11 mouse cellular contexts compared by ENCODE assay signal in the genomic region with DNA sequence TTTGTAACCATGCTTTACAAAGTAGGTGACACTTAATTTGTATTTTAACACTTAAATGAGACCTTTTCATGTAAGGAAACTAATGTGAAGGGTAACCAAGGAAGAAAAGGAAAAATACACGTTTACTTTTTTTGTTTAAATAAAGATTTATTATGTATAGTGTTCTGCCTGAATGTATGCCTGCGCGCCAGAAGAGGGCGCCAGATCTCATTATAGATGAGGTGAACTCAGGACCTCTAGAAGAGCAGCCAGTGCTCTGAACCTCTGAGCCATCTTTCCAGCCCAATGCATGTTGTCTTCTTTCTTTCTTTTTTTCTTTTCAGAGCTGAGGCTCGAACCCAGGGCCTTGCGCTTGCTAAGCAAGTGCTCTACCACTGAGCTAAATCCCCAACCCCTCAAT. TPM values are rescaled to one million over a fixed set of nuclear protein-coding genes. Genes with fewer than 3 reads are reported as not detected.
DNase-seq lines count a peak whose midpoint lies in the region; ATAC-seq and TF ChIP-seq lines count a peak whose summit lies in the region.
"Had no signal": no experiment of that assay in that cellular context is flagged by ENCODE, and none has a peak within 500 bp of the region (broad histone marks: within the 10 kb centered on the region; RNA-seq: fewer than 3 reads in every experiment).

No protein-coding gene starts in this region.

- H3K36me3 ChIP-seq in heart, adult 2 months (ENCODE audit: control insufficient read depth, insufficient read depth, low read length) = no peaks in the 10 kb centered on the region
- H3K36me3 ChIP-seq in MEL (ENCODE audit: control insufficient read depth in 1 of 2, insufficient read depth in 2 of 2, low read length in 2 of 2) = no peaks in the 10 kb centered on the region
- H3K36me3 ChIP-seq: embryonic facial prominence, embryonic 15.5 days; limb, embryonic 15.5 days had no signal

- no peak for TF ChIP-seq POLR2A in heart, adult 2 months (IDR thresholded peaks at IDR 0.05; ENCODE audit: insufficient read depth, low read depth, low read length)
- no peak for TF ChIP-seq POLR2A in MEL (IDR thresholded peaks at IDR 0.05; ENCODE audit: control insufficient read depth in 1 of 2, insufficient read depth in 1 of 2, low read depth in 1 of 2, low read length in 2 of 2, poor library complexity in 1 of 2)

- TF ChIP-seq CTCF in heart, adult 2 months (IDR thresholded peaks at IDR 0.05) = peak; percentile 73
- TF ChIP-seq CTCF in MEL (IDR thresholded peaks at IDR 0.05 in 2 of 3, conservative IDR thresholded peaks at IDR 0.05 in 1 of 3; ENCODE audit: control insufficient read depth in 1 of 3, insufficient read depth in 1 of 3, low read depth in 2 of 3, low read length in 3 of 3, poor library complexity in 1 of 3, severe bottlenecking in 1 of 3) = peak; percentile 47 to 71 (median 63)

- no peak overlapping the region for H3K27ac ChIP-seq in heart, adult 2 months
- no peak overlapping the region for H3K27ac ChIP-seq in MEL (ENCODE audit: control insufficient read depth, low read depth, low read length)
- H3K27ac ChIP-seq: embryonic facial prominence, embryonic 15.5 days; limb, embryonic 15.5 days had no signal

- H3K9me3 ChIP-seq in MEL (replicated peaks; ENCODE audit: insufficient read depth, low read length) = no peaks in the 10 kb centered on the region
- H3K9me3 ChIP-seq: embryonic facial prominence, embryonic 15.5 days; limb, embryonic 15.5 days had no signal

- no peaks in the 10 kb centered on the region for H3K79me2 ChIP-seq in heart, adult 2 months (replicated peaks; ENCODE audit: control insufficient read depth, insufficient read depth, low read length)
- H3K79me2 ChIP-seq in MEL (ENCODE audit: control insufficient read depth, insufficient read depth, low read length, poor library complexity) = no peaks in the 10 kb centered on the region

- intact Hi-C loops in heart, adult 2 months (cut with DNase I) = no loop called here
- intact Hi-C loops in heart, postnatal 25 days (cut with DNase I) = loop anchor here (5.0 kb wide), 1 partner anchor 265 kb away; no protein-coding TSS in a partner anchor

- H3K4me1 ChIP-seq in heart, adult 2 months (ENCODE audit: control insufficient read depth, insufficient read depth, low read length) = no peaks in the 10 kb centered on the region
- no peaks in the 10 kb centered on the region for H3K4me1 ChIP-seq in MEL (ENCODE audit: control insufficient read depth in 1 of 2, insufficient read depth in 2 of 2, low read length in 2 of 2)
- H3K4me1 ChIP-seq: embryonic facial prominence, embryonic 15.5 days; limb, embryonic 15.5 days had no signal

- DNase-seq in heart, adult 2 months = peak; percentile 3 to 26
- DNase-seq in heart, postnatal 25 days (ENCODE audit: low spot score) = no peak
- peak; percentile 45 for DNase-seq in 416B (ENCODE audit: low read depth)
- peak; percentile 54 for DNase-seq in MEL (ENCODE audit: low read depth, low spot score)
- peak; percentile 32 for DNase-seq in retina, postnatal 1 day
- no peak for DNase-seq in spleen, adult 12 weeks (ENCODE audit: low spot score)

- WGBS in heart, adult 2 months = 23% methylated on average over 6 of the region's 6 CpGs

- no peak overlapping the region for H3K4me3 ChIP-seq in heart, adult 2 months
- H3K4me3 ChIP-seq in MEL (ENCODE audit: control insufficient read depth in 1 of 2, insufficient read depth in 1 of 2, low read depth in 2 of 2, low read length in 2 of 2) = no peak overlapping the region
- H3K4me3 ChIP-seq: embryonic facial prominence, embryonic 15.5 days; limb, embryonic 15.5 days had no signal

- peak; percentile 72 for TF ChIP-seq RAD21 in MEL (IDR thresholded peaks at IDR 0.05; ENCODE audit: low read depth, low read length)

- TF ChIP-seq EP300 in heart, adult 2 months (IDR thresholded peaks at IDR 0.05; ENCODE audit: insufficient read depth, low read depth, low read length) = no peak
- TF ChIP-seq EP300 in MEL (IDR thresholded peaks at IDR 0.05; ENCODE audit: low read depth in 1 of 2, low read length in 2 of 2) = no peak

- H3K27me3 ChIP-seq in heart, adult 2 months (ENCODE audit: control insufficient read depth, insufficient read depth, low read length) = no peaks in the 10 kb centered on the region
- no peaks in the 10 kb centered on the region for H3K27me3 ChIP-seq in MEL (ENCODE audit: control insufficient read depth in 1 of 2, insufficient read depth in 2 of 2, low read length in 2 of 2)
- H3K27me3 ChIP-seq: embryonic facial prominence, embryonic 15.5 days; limb, embryonic 15.5 days had no signal

- peak; percentile 43 for ATAC-seq in inflammation-experienced regulatory T-cells, adult 6 months
- no peak for ATAC-seq in frontal cortex, adult (ENCODE audit: low TSS enrichment)

- no peak overlapping the region for H3K9ac ChIP-seq in heart, adult 2 months (ENCODE audit: low read depth, low read length)
- H3K9ac ChIP-seq in MEL (ENCODE audit: control insufficient read depth, low read depth, low read length, poor library complexity, severe bottlenecking) = no peak overlapping the region
- H3K9ac ChIP-seq: embryonic facial prominence, embryonic 15.5 days; limb, embryonic 15.5 days had no signal

TF ChIP-seq in MEL, 35 proteins besides CTCF, POLR2A, EP300 and RAD21:
- TF ChIP-seq BHLHE40 (IDR thresholded peaks at IDR 0.05; ENCODE audit: borderline replicate concordance, low read depth, low read length) (no peak), SMC3 (IDR thresholded peaks at IDR 0.05; ENCODE audit: low read depth, low read length) (peak; percentile 81), ZC3H11A (IDR thresholded peaks at IDR 0.05; ENCODE audit: low read depth, low read length) (peak; percentile 61), GATA1 (IDR thresholded peaks at IDR 0.05; ENCODE audit: low read depth, low read length) (no peak)

RNA-seq across cellular contexts. Expression of gene Gm648, which starts 23.1 kb away (rescaled TPM):
- not detected for total RNA-seq in heart, adult 2 months (2021)
- not detected in 2 replicates for polyA plus RNA-seq in heart, adult 2 months (2012; rRNA removed)
- total RNA-seq in heart, postnatal 25 days (2021) = not detected
- total RNA-seq in MEL (2012; rRNA removed) = not detected in 2 replicates
- under 1 TPM in 1 of 2 experiments, not detected in 1; 0.08 TPM for polyA plus RNA-seq in MEL (2012; ENCODE audit: insufficient read depth in 1 of 2, insufficient read length in 2 of 2, low read depth in 1 of 2, low replicate concordance in 2 of 2, missing spikeins in 1 of 2)
- not detected for polyA plus RNA-seq in inflammation-experienced regulatory T-cells, adult 6 months (2017; shearing (Covaris generic))
- polyA plus RNA-seq: limb, embryonic 15.5 days; spleen, adult 2 months had no signal

RNA-seq across cellular contexts. Expression of gene Mmgt1, which starts 25.4 kb away (rescaled TPM):
- 10 to 100 TPM; 28.4 to 32.6 TPM for total RNA-seq in heart, adult 2 months (2021)
- polyA plus RNA-seq in heart, adult 2 months (2012; rRNA removed) = 12.1 and 26.4 TPM in 2 replicates
- total RNA-seq in heart, postnatal 25 days (2021) = 10 to 100 TPM; 29.9 to 33.3 TPM
- 18.1 and 22.6 TPM in 2 replicates for total RNA-seq in MEL (2012; rRNA removed)
- polyA plus RNA-seq in MEL (2012; ENCODE audit: insufficient read depth in 1 of 2, insufficient read length in 2 of 2, low read depth in 1 of 2, low replicate concordance in 2 of 2, missing spikeins in 1 of 2) = 10 to 100 TPM; 16.9 to 45.6 TPM
- polyA plus RNA-seq in inflammation-experienced regulatory T-cells, adult 6 months (2017; shearing (Covaris generic)) = 1 to 10 TPM; 5.7 to 7.3 (median 6.3) TPM

RNA-seq across cellular contexts. Expression of gene Slc9a6, which starts 37.1 kb away (rescaled TPM):
- 10 to 100 TPM; 22.2 to 22.4 TPM for total RNA-seq in heart, adult 2 months (2021)
- 12.6 and 15.8 TPM in 2 replicates for polyA plus RNA-seq in heart, adult 2 months (2012; rRNA removed)
- total RNA-seq in heart, postnatal 25 days (2021) = 10 to 100 TPM; 20.7 to 23.0 TPM
- 11.4 and 11.5 TPM in 2 replicates for total RNA-seq in MEL (2012; rRNA removed)
- 10 to 100 TPM in 1 of 2 experiments, not detected in 1; 12.6 TPM for polyA plus RNA-seq in MEL (2012; ENCODE audit: insufficient read depth in 1 of 2, insufficient read length in 2 of 2, low read depth in 1 of 2, low replicate concordance in 2 of 2, missing spikeins in 1 of 2)
- 10 to 100 TPM in 1 of 3 experiments, 1 to 10 TPM in 2; 6.2 to 12.3 (median 9.2) TPM for polyA plus RNA-seq in inflammation-experienced regulatory T-cells, adult 6 months (2017; shearing (Covaris generic))

RNA-seq across cellular contexts. Expression of gene Gm10477, which starts 47.9 kb away (rescaled TPM):
- not detected for total RNA-seq in heart, adult 2 months (2021)
- not detected in 2 replicates for polyA plus RNA-seq in heart, adult 2 months (2012; rRNA removed)
- not detected for total RNA-seq in heart, postnatal 25 days (2021)
- total RNA-seq in MEL (2012; rRNA removed) = not detected in 2 replicates
- polyA plus RNA-seq in MEL (2012; ENCODE audit: insufficient read depth in 1 of 2, insufficient read length in 2 of 2, low read depth in 1 of 2, low replicate concordance in 2 of 2, missing spikeins in 1 of 2) = not detected
- not detected for polyA plus RNA-seq in inflammation-experienced regulatory T-cells, adult 6 months (2017; shearing (Covaris generic))
- polyA plus RNA-seq: embryonic facial prominence, embryonic 15.5 days; limb, embryonic 15.5 days; spleen, adult 2 months had no signal

Comparison
In these comparisons a context has a peak if more than half of its experiments do, and no peak if none do; other contexts are left out.
1. DNase-seq: peak in heart, adult 2 months (2 of 2), 416B (single experiment), MEL (single experiment) and retina, postnatal 1 day (single experiment); none in heart, postnatal 25 days (single experiment) and spleen, adult 12 weeks (single experiment).